Mouse (Mus musculus): ENCODE measurements around the gene Calhm3.

- TF ChIP-seq CTCF (IDR thresholded peaks at IDR 0.05; ENCODE audit: low read depth) (peak; percentile 74), EP300 (optimal IDR thresholded peaks at IDR 0.05) (no peak)
These were observed 17.0 kb upstream of the Calhm3 start for GRCm38 (mm10) chr19:47174515-47174914.
